Mouse (Mus musculus): Measurements from ENCODE around the gene Polr2i.
A peak's percentile ranks its signal among the peaks of the same experiment; 100 is the strongest.

Polr2i gene

GRCm38 (mm10) chr7:30251956-30252954 lies 20.5 kb downstream of the Polr2i start:
- no peak for ATAC-seq (ENCODE audit: insufficient number of reproducible peaks, low FRiP score, low TSS enrichment)

- no peak for ATAC-seq (ENCODE audit: insufficient number of reproducible peaks, low FRiP score, low TSS enrichment)
Measured at GRCm38 (mm10) chr7:30265041-30265440, 33.3 kb downstream of the Polr2i start.

GRCm38 (mm10) chr7:30265531-30265930 lies 33.8 kb downstream of the Polr2i start:
- ATAC-seq (ENCODE audit: insufficient number of reproducible peaks, low FRiP score, low TSS enrichment), result no peak

GRCm38 (mm10) chr7:30265935-30266334 lies 34.2 kb downstream of the Polr2i start:
- ATAC-seq (ENCODE audit: insufficient number of reproducible peaks, low FRiP score, low TSS enrichment), result no peak

GRCm38 (mm10) chr7:30266780-30267179 lies 35.0 kb downstream of the Polr2i start:
- no peak for ATAC-seq (ENCODE audit: insufficient number of reproducible peaks, low FRiP score, low TSS enrichment)

- no peak for ATAC-seq (ENCODE audit: insufficient number of reproducible peaks, low FRiP score, low TSS enrichment)
Measured at GRCm38 (mm10) chr7:30269641-30270040, 37.9 kb downstream of the Polr2i start.

- ATAC-seq (ENCODE audit: insufficient number of reproducible peaks, low FRiP score, low TSS enrichment), result no peak
Measured at GRCm38 (mm10) chr7:30274383-30274782, 42.6 kb downstream of the Polr2i start.

GRCm38 (mm10) chr7:30278911-30279310 lies 47.2 kb downstream of the Polr2i start:
- no peak for ATAC-seq (ENCODE audit: insufficient number of reproducible peaks, low FRiP score, low TSS enrichment)

GRCm38 (mm10) chr7:30279536-30279935 lies 47.8 kb downstream of the Polr2i start:
- no peak for ATAC-seq (ENCODE audit: insufficient number of reproducible peaks, low FRiP score, low TSS enrichment)

GRCm38 (mm10) chr7:30279951-30280669 lies 48.4 kb downstream of the Polr2i start, which contains the start of the genes Thap8 and Wdr62:
Thap8 (plus strand) TSS chr7:30280094.
Wdr62 (minus strand) TSS chr7:30280419.
- peak; percentile 88 for ATAC-seq (ENCODE audit: insufficient number of reproducible peaks, low FRiP score, low TSS enrichment)

- peak; percentile 74 for ATAC-seq (ENCODE audit: insufficient number of reproducible peaks, low FRiP score, low TSS enrichment)
Measured at GRCm38 (mm10) chr7:30280670-30281138, 49.0 kb downstream of the Polr2i start.

GRCm38 (mm10) chr7:30281522-30281921 lies 49.8 kb downstream of the Polr2i start:
- ATAC-seq (ENCODE audit: insufficient number of reproducible peaks, low FRiP score, low TSS enrichment), result no peak

- no peak for ATAC-seq (ENCODE audit: insufficient number of reproducible peaks, low FRiP score, low TSS enrichment)
Measured at GRCm38 (mm10) chr7:30282740-30283139, 51.0 kb downstream of the Polr2i start.
